Mouse (Mus musculus): ENCODE measurements around the gene Adam8.

DNA sequence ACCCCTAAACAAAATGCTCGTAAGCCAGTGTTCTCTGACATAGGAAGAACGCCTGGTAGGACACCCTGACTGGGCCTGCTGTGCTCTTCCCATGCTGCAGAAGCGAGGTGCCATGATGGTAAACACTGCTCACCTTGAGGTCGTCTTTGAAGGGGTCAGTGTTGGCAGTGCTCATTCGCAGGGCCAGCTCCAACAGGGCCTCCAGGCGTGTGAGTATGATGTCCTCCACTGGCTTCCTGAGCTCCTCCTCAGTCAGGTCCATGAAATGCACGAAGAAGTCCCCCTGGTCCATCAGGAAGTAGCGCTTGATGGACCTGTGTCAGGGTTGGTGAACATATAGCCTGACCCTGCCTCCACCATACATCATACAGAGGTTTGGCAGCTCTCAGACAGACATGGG lies 12.3 kb upstream of the Adam8 start:
- TF ChIP-seq CTCF (IDR thresholded peaks at IDR 0.05; ENCODE audit: low read depth, low read length) (no peak), POLR2A (IDR thresholded peaks at IDR 0.05; ENCODE audit: extremely low read depth, insufficient read depth, low read length) (no peak)
